Mouse (Mus musculus) intestine, postnatal 0 days (tissue): ENCODE measurements at regions not wholly inside any gene's neighbourhood (a gene's known extent, or its start where the extent isn't known, plus 50 kb on each side); places are given as distances from the start of the nearest gene placed in this dataset.

Source experiments
- ATAC-seq: fragments of 200-750 bp; cut with Nextera tagmentation; 2 replicates; pipeline ENCODE4 v1.8.0; 2017; ENCODE audit warnings: mild to moderate bottlenecking, moderate TSS enrichment, moderate library complexity
- H3K27ac ChIP-seq: fragments of 300-500 bp; sonication (generic); 2 replicates; pipeline ENCODE4 v1.5.1; 2014; ENCODE audit warnings: mild to moderate bottlenecking, low read depth, low read length, moderate library complexity
- H3K27me3 ChIP-seq: fragments of 300-500 bp; sonication (generic); replicated peaks from 2 replicates; pipeline ENCODE4 v1.6.1; 2014; ENCODE audit warnings: low read length, mixed read lengths; ENCODE audit not compliant: control insufficient read depth, insufficient read depth
- H3K36me3 ChIP-seq: fragments of 300-500 bp; sonication (generic); 2 replicates; pipeline ENCODE4 v1.6.1; 2014; ENCODE audit warnings: mild to moderate bottlenecking, moderate library complexity; ENCODE audit not compliant: control insufficient read depth, insufficient read depth
- H3K4me1 ChIP-seq: fragments of 300-500 bp; sonication (generic); replicated peaks from 2 replicates; pipeline ENCODE4 v1.6.1; 2014; ENCODE audit warnings: antibody characterized with exemption, low read length, mixed read lengths; ENCODE audit not compliant: control insufficient read depth, insufficient read depth
- H3K4me2 ChIP-seq: fragments of 300-500 bp; sonication (generic); replicated peaks from 2 replicates; pipeline ENCODE4 v1.6.1; 2014; ENCODE audit warnings: low read depth, mild to moderate bottlenecking, moderate library complexity
- H3K4me3 ChIP-seq: fragments of 300-500 bp; sonication (generic); 2 replicates; pipeline ENCODE4 v1.5.1; 2014; ENCODE audit warnings: low read depth, low read length
- H3K9ac ChIP-seq: fragments of 300-500 bp; sonication (generic); 2 replicates; pipeline ENCODE4 v1.6.1; 2014; ENCODE audit warnings: mild to moderate bottlenecking, low read depth, low read length
- H3K9me3 ChIP-seq: fragments of 300-500 bp; sonication (generic); 2 replicates; pipeline ENCODE4 v1.6.1; 2016; ENCODE audit warnings: mixed run types; ENCODE audit not compliant: control insufficient read depth
- CTCF ChIP-seq: sonication (generic); IDR thresholded peaks from 2 replicates; pipeline ENCODE4 v1.5.1; 2016; ENCODE audit warnings: low read depth, mild to moderate bottlenecking, control low read depth, antibody characterized with exemption, moderate library complexity
- WGBS: fragments of 180-500 bp; shearing (Covaris S2); extraction: QIAGEN DNeasy Blood & Tissue Kit; methylation state at CpG from one replicate; pipeline ENCODE4 v1.1.7; 2014; 5-methylcytosine and 5-hydroxymethylcytosine counted together

DNA sequence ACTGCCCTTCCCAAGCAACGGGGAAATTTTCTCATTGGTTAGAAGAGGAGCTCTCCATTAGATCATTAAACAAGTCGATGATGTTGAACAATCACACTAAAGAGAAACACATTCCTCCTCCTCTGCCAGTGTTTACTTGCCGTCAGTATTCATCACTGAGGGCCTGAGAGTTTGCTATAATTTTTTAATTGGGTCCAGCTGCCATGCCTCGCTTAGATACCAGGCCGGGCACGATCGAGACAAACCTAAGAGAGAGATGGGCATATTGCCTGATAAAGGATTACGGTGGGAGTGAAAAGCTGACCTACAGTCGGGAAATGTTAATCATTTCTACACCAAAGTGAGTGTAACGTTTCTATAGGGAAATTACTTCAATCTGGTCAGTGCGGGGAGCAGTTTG is 96.2 kb downstream of the Gm9376 start:
- Histone ChIP-seq H3K27me3 (no peaks in the 10 kb centered on the region), H3K4me3 (no peak overlapping the region), H3K4me1 (no peaks in the 10 kb centered on the region), H3K36me3 (no peaks in the 10 kb centered on the region), H3K9ac (no peak overlapping the region), H3K4me2 (no peak overlapping the region), H3K9me3 (no peaks in the 10 kb centered on the region), H3K27ac (no peak overlapping the region)
- 52% methylated on average over 11 of the region's 11 CpGs for WGBS
- no peak for ATAC-seq
- no peak for TF ChIP-seq CTCF

DNA sequence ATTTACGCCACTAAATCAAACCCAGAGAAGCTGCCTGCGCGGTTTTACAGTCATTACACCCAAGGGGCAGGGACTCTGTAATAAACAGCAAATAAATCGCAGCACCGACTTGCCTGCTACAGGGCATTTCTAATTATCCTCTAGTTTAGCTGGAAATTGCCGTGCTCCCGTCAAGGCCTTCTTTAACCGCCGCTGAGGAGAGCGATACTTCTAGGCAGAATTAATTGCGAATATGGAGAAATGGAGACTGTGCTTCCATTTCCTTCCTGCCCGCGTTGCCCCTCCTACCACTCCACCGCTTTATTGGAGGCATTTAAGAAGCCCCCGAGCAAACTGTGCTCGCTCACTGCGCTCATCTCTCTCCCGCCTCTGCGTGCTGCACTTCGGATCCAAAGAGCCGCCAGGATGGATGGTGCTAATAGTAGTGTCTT is 96.6 kb downstream of the Gm9376 start:
- ATAC-seq: no peak
- Histone ChIP-seq H3K4me2 (no peak overlapping the region), H3K36me3 (no peaks in the 10 kb centered on the region), H3K27ac (no peak overlapping the region), H3K4me3 (no peak overlapping the region), H3K4me1 (no peaks in the 10 kb centered on the region), H3K9ac (no peak overlapping the region), H3K27me3 (no peaks in the 10 kb centered on the region), H3K9me3 (no peaks in the 10 kb centered on the region)
- 74% methylated on average over 21 of the region's 21 CpGs for WGBS
- TF ChIP-seq CTCF: no peak

DNA sequence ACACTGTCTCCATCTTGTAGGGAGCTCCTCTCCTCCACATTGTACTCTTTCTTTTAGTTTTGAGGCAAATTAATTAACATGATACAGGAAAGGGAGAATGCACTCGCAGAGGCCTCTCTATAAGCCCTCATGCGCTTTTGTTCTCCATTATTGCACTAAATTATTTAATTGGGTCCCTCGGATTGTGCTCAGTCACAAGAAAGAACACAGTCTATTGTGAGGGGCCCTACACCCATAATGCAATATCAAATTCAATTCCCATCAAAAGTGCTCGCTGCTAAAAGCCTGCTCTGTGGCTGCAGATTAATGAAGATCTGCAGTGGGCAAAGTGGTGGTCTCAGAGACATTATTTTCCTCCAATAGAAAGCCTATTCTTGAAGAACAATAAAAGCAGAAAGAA is 99.8 kb downstream of the Gm9376 start:
- no peak overlapping the region for H3K9ac ChIP-seq
- no peak overlapping the region for H3K4me3 ChIP-seq
- H3K9me3 ChIP-seq: no peaks in the 10 kb centered on the region
- H3K27me3 ChIP-seq: no peaks in the 10 kb centered on the region
- H3K4me2 ChIP-seq: no peak overlapping the region
- no peak overlapping the region for H3K27ac ChIP-seq
- 88% methylated on average over 4 of the region's 4 CpGs for WGBS
- TF ChIP-seq CTCF: no peak
- H3K36me3 ChIP-seq: no peaks in the 10 kb centered on the region
- no peaks in the 10 kb centered on the region for H3K4me1 ChIP-seq
- no peak for ATAC-seq

DNA sequence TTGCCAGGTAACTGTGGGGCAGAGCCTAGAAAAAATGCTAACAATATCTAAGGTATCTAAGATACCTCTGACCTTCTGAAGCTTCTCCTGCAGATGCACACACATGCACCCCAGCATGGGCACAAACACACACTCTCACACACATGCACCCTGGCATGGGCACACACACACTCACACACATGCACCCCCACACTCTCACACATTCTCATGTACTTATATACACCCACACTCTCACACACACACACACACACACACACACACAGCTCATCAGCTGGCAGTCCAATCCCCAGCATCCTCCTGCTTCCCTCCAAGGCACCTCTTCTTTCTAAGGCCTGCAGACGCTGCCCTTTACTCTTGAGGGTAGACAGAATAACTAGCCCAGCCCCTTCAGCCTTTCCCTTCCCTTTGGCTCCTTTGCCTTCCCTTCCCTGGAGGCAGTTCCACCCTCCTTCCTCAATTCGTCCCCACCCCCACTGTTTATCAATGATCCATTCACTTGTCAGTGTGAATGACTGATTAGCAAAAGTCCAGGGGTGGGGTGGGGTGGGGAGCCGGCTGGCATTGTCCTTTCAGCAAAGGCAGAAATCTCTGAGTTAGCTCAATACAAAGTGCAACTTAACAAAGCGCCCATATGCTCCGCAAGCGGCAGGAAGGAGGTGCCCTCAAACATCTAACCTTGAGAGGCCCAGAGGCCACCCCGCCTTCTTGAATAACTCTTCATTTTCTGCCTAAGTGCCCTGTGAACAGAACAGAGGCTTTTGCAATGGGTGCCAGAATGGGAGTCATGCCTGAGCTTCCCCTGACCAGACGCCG is 102.1 kb downstream of the Gm9376 start:
- Histone ChIP-seq H3K4me3 (no peak overlapping the region), H3K27me3 (no peaks in the 10 kb centered on the region), H3K36me3 (no peaks in the 10 kb centered on the region), H3K4me1 (no peaks in the 10 kb centered on the region), H3K9ac (no peak overlapping the region), H3K9me3 (no peaks in the 10 kb centered on the region), H3K27ac (no peak overlapping the region), H3K4me2 (peak overlapping the region; percentile 51)
- peak; percentile 86 for ATAC-seq
- no peak for TF ChIP-seq CTCF
- WGBS: 6% methylated on average over 9 of the region's 9 CpGs

DNA sequence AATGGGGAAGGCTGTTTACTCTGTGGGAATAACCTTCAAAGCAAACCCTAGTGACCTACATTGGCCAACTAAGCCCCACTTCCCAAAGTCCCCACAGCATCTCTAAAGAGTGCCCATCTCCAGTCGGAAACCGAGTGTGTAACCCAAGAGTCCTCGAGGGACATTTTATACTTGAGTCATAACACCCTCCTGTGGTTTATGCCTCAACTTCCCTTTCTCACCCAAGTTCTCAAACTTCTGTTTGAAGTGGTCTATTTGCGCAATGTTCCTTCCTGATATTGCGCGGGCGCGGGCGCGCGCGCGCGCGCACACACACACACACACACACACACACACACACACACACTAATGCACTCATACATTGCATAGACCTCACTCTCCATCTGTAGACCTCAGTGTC is 104.6 kb downstream of the Gm9376 start:
- no peak overlapping the region for H3K4me3 ChIP-seq
- no peak overlapping the region for H3K27ac ChIP-seq
- TF ChIP-seq CTCF: no peak
- no peaks in the 10 kb centered on the region for H3K4me1 ChIP-seq
- no peaks in the 10 kb centered on the region for H3K27me3 ChIP-seq
- WGBS: 92% methylated on average over 15 of the region's 15 CpGs
- no peak overlapping the region for H3K9ac ChIP-seq
- H3K36me3 ChIP-seq: no peaks in the 10 kb centered on the region
- no peak for ATAC-seq
- no peaks in the 10 kb centered on the region for H3K9me3 ChIP-seq
- H3K4me2 ChIP-seq: no peak overlapping the region

DNA sequence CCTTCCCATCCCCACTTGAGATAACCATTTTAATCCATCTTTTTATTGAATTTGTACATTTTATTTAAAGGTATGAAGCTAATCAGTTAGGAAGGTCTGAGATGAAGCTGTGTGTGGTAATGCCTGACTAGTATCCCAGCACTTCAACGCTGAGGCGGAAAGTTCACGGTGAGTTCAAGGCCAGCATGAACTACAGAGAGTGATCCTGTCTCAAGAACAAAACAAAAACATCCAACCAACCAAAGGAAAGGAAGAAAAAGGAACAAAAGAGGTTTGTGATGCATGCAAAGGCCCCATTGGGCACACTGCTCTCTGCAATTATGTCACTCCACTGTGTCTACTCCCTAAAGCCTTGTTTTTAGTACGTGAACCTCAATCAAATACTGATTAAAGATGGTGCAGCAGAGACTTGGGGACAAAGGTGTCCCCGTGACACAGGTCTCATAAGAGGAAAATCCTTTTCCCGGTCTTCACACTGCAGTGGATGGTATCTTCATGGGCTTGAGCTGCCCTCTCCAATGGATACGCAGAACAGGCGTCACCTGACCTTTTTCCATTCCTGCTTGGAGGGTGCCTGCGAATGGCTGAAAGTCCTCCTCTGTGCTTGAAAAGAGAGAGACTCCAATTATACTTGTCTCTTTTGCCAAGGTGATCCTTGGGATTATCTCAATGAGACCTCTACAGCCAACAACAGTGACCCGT is 108.2 kb downstream of the Gm9376 start:
- TF ChIP-seq CTCF: no peak
- no peak for ATAC-seq
- Histone ChIP-seq H3K27ac (no peak overlapping the region), H3K4me1 (no peaks in the 10 kb centered on the region), H3K4me2 (no peak overlapping the region), H3K36me3 (no peaks in the 10 kb centered on the region), H3K9ac (no peak overlapping the region), H3K27me3 (no peaks in the 10 kb centered on the region), H3K9me3 (no peaks in the 10 kb centered on the region), H3K4me3 (no peak overlapping the region)
- WGBS: 91% methylated on average over 10 of the region's 10 CpGs
